Mouse (Mus musculus) forebrain, embryonic 15.5 days (tissue): ENCODE measurements around the gene Grasp. TPM values are rescaled to one million over a fixed set of nuclear protein-coding genes. Genes with fewer than 3 reads are reported as not detected.

ENCODE experiments used
- ATAC-seq: fragments of 200-750 bp; cut with Nextera tagmentation; replicated peaks from 2 replicates; pipeline ENCODE4 v1.8.0; 2017; ENCODE audit warnings: mild to moderate bottlenecking, moderate TSS enrichment, moderate library complexity
- H3K27ac ChIP-seq: fragments of 300-500 bp; sonication (generic); replicated peaks from 2 replicates; pipeline ENCODE4 v1.5.1; 2015; ENCODE audit warnings: mild to moderate bottlenecking, inconsistent platforms
- H3K27me3 ChIP-seq: fragments of 300-500 bp; sonication (generic); 2 replicates; pipeline ENCODE4 v1.6.1; 2015; ENCODE audit warnings: inconsistent platforms
- H3K36me3 ChIP-seq: fragments of 300-500 bp; sonication (generic); 2 replicates; pipeline ENCODE4 v1.6.1; 2015; ENCODE audit warnings: mild to moderate bottlenecking, inconsistent platforms
- H3K4me1 ChIP-seq: fragments of 300-500 bp; sonication (generic); 2 replicates; pipeline ENCODE4 v1.6.1; 2015; ENCODE audit warnings: inconsistent platforms
- H3K4me2 ChIP-seq: fragments of 300-500 bp; sonication (generic); replicated peaks from 2 replicates; pipeline ENCODE4 v1.6.1; 2015; ENCODE audit warnings: mild to moderate bottlenecking, inconsistent platforms
- H3K4me3 ChIP-seq: fragments of 300-500 bp; sonication (generic); 2 replicates; pipeline ENCODE4 v1.5.1; 2015; ENCODE audit warnings: mild to moderate bottlenecking, inconsistent platforms
- H3K9ac ChIP-seq: fragments of 300-500 bp; sonication (generic); replicated peaks from 2 replicates; pipeline ENCODE4 v1.6.1; 2015; ENCODE audit warnings: mild to moderate bottlenecking, inconsistent platforms
- H3K9me3 ChIP-seq: fragments of 300-500 bp; sonication (generic); 2 replicates; pipeline ENCODE4 v1.6.1; 2016; ENCODE audit warnings: inconsistent platforms
- WGBS: fragments of 180-500 bp; shearing (Covaris S2); methylation state at CpG from one replicate; pipeline ENCODE4 v1.1.7; 2015; ENCODE audit warnings: mixed read lengths; 5-methylcytosine and 5-hydroxymethylcytosine counted together
- polyA plus RNA-seq: library from polyadenylated mRNA; unstranded; fragments of >200 nt; fragmentation: Nextera tagmentation; extraction: Ambion mirVana; gene quantifications from 2 replicates; pipeline ENCODE4 v1.2.1, GENCODE M21; 2015

Grasp gene
- polyA plus RNA-seq, 1 experiment from 2014 or later: 1.7 TPM

- Histone ChIP-seq H3K27ac (no peak overlapping the region), H3K4me3 (no peak overlapping the region), H3K9me3 (no peaks in the 10 kb centered on the region), H3K4me2 (no peak overlapping the region), H3K27me3 (no peaks in the 10 kb centered on the region), H3K4me1 (peaks cover 11% of the 10 kb centered on the region), H3K36me3 (peaks cover 62% of the 10 kb centered on the region), H3K9ac (no peak overlapping the region)
- no peak for ATAC-seq
These were observed 27.0 kb upstream of the Grasp start for GRCm38 (mm10) chr15:101196961-101197360.

GRCm38 (mm10) chr15:101197497-101198179, 26.4 kb upstream of the Grasp start:
- H3K4me3 ChIP-seq: no peak overlapping the region
- no peaks in the 10 kb centered on the region for H3K27me3 ChIP-seq
- H3K27ac ChIP-seq: no peak overlapping the region
- H3K4me1 ChIP-seq: peaks cover 4% of the 10 kb centered on the region; the same call in 1 of the 2 replicates
- ATAC-seq: no peak
- WGBS: 92% methylated on average over 15 of the region's 15 CpGs
- H3K4me2 ChIP-seq: no peak overlapping the region
- H3K9ac ChIP-seq: no peak overlapping the region
- no peaks in the 10 kb centered on the region for H3K9me3 ChIP-seq
- H3K36me3 ChIP-seq: peaks cover 69% of the 10 kb centered on the region

- Histone ChIP-seq H3K27me3 (no peaks in the 10 kb centered on the region), H3K4me3 (no peak overlapping the region), H3K9ac (no peak overlapping the region), H3K4me2 (no peak overlapping the region), H3K27ac (no peak overlapping the region), H3K9me3 (no peaks in the 10 kb centered on the region), H3K36me3 (peaks cover 75% of the 10 kb centered on the region), H3K4me1 (no peaks in the 10 kb centered on the region; the same call in 1 of the 2 replicates)
- peak; percentile 67; the same call in 1 of the 2 replicates for ATAC-seq
- WGBS: 18% methylated on average over 3 of the region's 3 CpGs
These were observed 25.8 kb upstream of the Grasp start for GRCm38 (mm10) chr15:101198218-101198617.

- H3K27ac ChIP-seq: no peak overlapping the region
- no peak overlapping the region for H3K4me2 ChIP-seq
- no peak overlapping the region for H3K9ac ChIP-seq
- WGBS: 85% methylated on average over 14 of the region's 14 CpGs
- H3K4me3 ChIP-seq: no peak overlapping the region
- H3K27me3 ChIP-seq: no peaks in the 10 kb centered on the region
- ATAC-seq: no peak
- no peaks in the 10 kb centered on the region for H3K9me3 ChIP-seq
- peaks cover 81% of the 10 kb centered on the region for H3K36me3 ChIP-seq
- H3K4me1 ChIP-seq: no peaks in the 10 kb centered on the region
These were observed 25.1 kb upstream of the Grasp start for GRCm38 (mm10) chr15:101198850-101199249.

GRCm38 (mm10) chr15:101200777-101201295, 23.2 kb upstream of the Grasp start:
- Histone ChIP-seq H3K4me3 (no peak overlapping the region), H3K27ac (no peak overlapping the region), H3K9ac (no peak overlapping the region), H3K36me3 (peaks cover 82% of the 10 kb centered on the region), H3K9me3 (no peaks in the 10 kb centered on the region), H3K4me1 (no peaks in the 10 kb centered on the region), H3K4me2 (no peak overlapping the region), H3K27me3 (no peaks in the 10 kb centered on the region)
- no peak for ATAC-seq
- 98% methylated on average over 9 of the region's 9 CpGs for WGBS

GRCm38 (mm10) chr15:101201414-101201813, 22.6 kb upstream of the Grasp start:
- no peak overlapping the region for H3K4me3 ChIP-seq
- no peak overlapping the region for H3K4me2 ChIP-seq
- H3K27me3 ChIP-seq: no peaks in the 10 kb centered on the region
- H3K27ac ChIP-seq: no peak overlapping the region
- peaks cover 82% of the 10 kb centered on the region for H3K36me3 ChIP-seq
- H3K4me1 ChIP-seq: no peaks in the 10 kb centered on the region
- ATAC-seq: no peak
- H3K9ac ChIP-seq: no peak overlapping the region
- 96% methylated on average over 3 of the region's 3 CpGs for WGBS
- no peaks in the 10 kb centered on the region for H3K9me3 ChIP-seq

- Histone ChIP-seq H3K4me2 (no peak overlapping the region), H3K4me3 (no peak overlapping the region), H3K9ac (no peak overlapping the region), H3K36me3 (peaks cover 81% of the 10 kb centered on the region), H3K9me3 (no peaks in the 10 kb centered on the region), H3K27ac (no peak overlapping the region), H3K27me3 (no peaks in the 10 kb centered on the region), H3K4me1 (no peaks in the 10 kb centered on the region)
- 88% methylated on average over 4 of the region's 4 CpGs for WGBS
- no peak for ATAC-seq
These were observed 20.3 kb upstream of the Grasp start for GRCm38 (mm10) chr15:101203673-101204072.

GRCm38 (mm10) chr15:101204781-101205180, 19.2 kb upstream of the Grasp start:
- Histone ChIP-seq H3K9me3 (no peaks in the 10 kb centered on the region), H3K4me1 (no peaks in the 10 kb centered on the region), H3K4me2 (no peak overlapping the region), H3K9ac (no peak overlapping the region), H3K4me3 (no peak overlapping the region), H3K36me3 (peaks cover 84% of the 10 kb centered on the region), H3K27ac (no peak overlapping the region), H3K27me3 (no peaks in the 10 kb centered on the region)
- no peak for ATAC-seq
- WGBS: 92% methylated on average over 7 of the region's 7 CpGs

GRCm38 (mm10) chr15:101210228-101210627, 13.8 kb upstream of the Grasp start:
- Histone ChIP-seq H3K27ac (no peak overlapping the region), H3K4me2 (no peak overlapping the region), H3K4me1 (no peaks in the 10 kb centered on the region), H3K27me3 (no peaks in the 10 kb centered on the region), H3K9ac (no peak overlapping the region), H3K36me3 (peaks cover 56% of the 10 kb centered on the region), H3K4me3 (no peak overlapping the region), H3K9me3 (no peaks in the 10 kb centered on the region)
- WGBS: 63% methylated on average over 6 of the region's 6 CpGs
- no peak for ATAC-seq

GRCm38 (mm10) chr15:101210998-101211613, 12.9 kb upstream of the Grasp start:
- Histone ChIP-seq H3K4me3 (no peak overlapping the region), H3K9ac (no peak overlapping the region), H3K4me2 (no peak overlapping the region), H3K9me3 (no peaks in the 10 kb centered on the region), H3K36me3 (peaks cover 51% of the 10 kb centered on the region), H3K27ac (no peak overlapping the region), H3K4me1 (no peaks in the 10 kb centered on the region), H3K27me3 (no peaks in the 10 kb centered on the region)
- 0 out of 2 replicates have a peak, but pooled peaks have one; percentile 32 for ATAC-seq
- WGBS: 92% methylated on average over 14 of the region's 14 CpGs

GRCm38 (mm10) chr15:101212435-101212834, 11.6 kb upstream of the Grasp start:
- no peak for ATAC-seq
- peaks cover 43% of the 10 kb centered on the region for H3K36me3 ChIP-seq
- 71% methylated on average over 14 of the region's 14 CpGs for WGBS

GRCm38 (mm10) chr15:101215136-101215535, 8.9 kb upstream of the Grasp start:
- H3K9ac ChIP-seq: no peak overlapping the region
- no peaks in the 10 kb centered on the region for H3K27me3 ChIP-seq
- H3K4me3 ChIP-seq: no peak overlapping the region
- no peak overlapping the region for H3K27ac ChIP-seq
- 79% methylated on average over 2 of the region's 2 CpGs for WGBS
- no peaks in the 10 kb centered on the region for H3K4me1 ChIP-seq
- H3K36me3 ChIP-seq: peaks cover 23% of the 10 kb centered on the region
- no peak for ATAC-seq
- H3K9me3 ChIP-seq: no peaks in the 10 kb centered on the region
- no peak overlapping the region for H3K4me2 ChIP-seq

More at GRCm38 (mm10) chr15:101212435-101212834, 11.6 kb upstream of the Grasp start:
- H3K27ac ChIP-seq: no peak overlapping the region
- no peak overlapping the region for H3K9ac ChIP-seq
- no peak overlapping the region for H3K4me2 ChIP-seq
- H3K27me3 ChIP-seq: no peaks in the 10 kb centered on the region
- no peaks in the 10 kb centered on the region for H3K4me1 ChIP-seq
- no peak overlapping the region for H3K4me3 ChIP-seq
- no peaks in the 10 kb centered on the region for H3K9me3 ChIP-seq
